In genomic region chr1:164247971-164248370, GRCm38 (mm10) we compare ENCODE assay signal across 8 mouse cellular contexts. TPM values are rescaled to one million over a fixed set of nuclear protein-coding genes. Genes with fewer than 3 reads are reported as not detected.
DNase-seq lines count a peak whose midpoint lies in the region; ATAC-seq and TF ChIP-seq lines count a peak whose summit lies in the region.

No protein-coding gene starts in this region.

- peaks cover 37% of the 10 kb centered on the region for H3K4me1 ChIP-seq in G1E (ENCODE audit: insufficient read depth, low read depth, low read length)
- H3K4me1 ChIP-seq in embryonic fibroblast, embryonic 13.5 days (ENCODE audit: control insufficient read depth, insufficient read depth, low read length) = peaks cover 4% of the 10 kb centered on the region; the same call in 1 of the 2 replicates
- peaks cover 27% of the 10 kb centered on the region for H3K4me1 ChIP-seq in hindbrain, embryonic 15.5 days (replicated peaks)
- peaks cover 18% of the 10 kb centered on the region for H3K4me1 ChIP-seq in stomach, embryonic 15.5 days

- peaks cover 8% of the 10 kb centered on the region for H3K36me3 ChIP-seq in G1E (replicated peaks)
- H3K36me3 ChIP-seq in hindbrain, embryonic 15.5 days = no peaks in the 10 kb centered on the region
- no peaks in the 10 kb centered on the region for H3K36me3 ChIP-seq in stomach, embryonic 15.5 days

- H3K9me3 ChIP-seq in G1E (replicated peaks) = no peaks in the 10 kb centered on the region
- no peaks in the 10 kb centered on the region for H3K9me3 ChIP-seq in hindbrain, embryonic 15.5 days
- no peaks in the 10 kb centered on the region for H3K9me3 ChIP-seq in stomach, embryonic 15.5 days

- peak; percentile 55 for DNase-seq in adrenal gland, adult 2 months
- DNase-seq in adrenal gland, adult 8-10 months = no peak
- DNase-seq in G1E (ENCODE audit: low spot score) = no peak
- peak; percentile 10 for DNase-seq in lung, postnatal 14 days
- no peak for DNase-seq in gastrocnemius, postnatal 4 days (ENCODE audit: low spot score in 2 of 2)

- peak overlapping the region; percentile 92 for H3K4me3 ChIP-seq in G1E (ENCODE audit: low read depth, low read length)
- H3K4me3 ChIP-seq in embryonic fibroblast, embryonic 13.5 days (ENCODE audit: insufficient read depth, low read length) = 0 out of 2 replicates have a peak overlapping the region, but pooled peaks have one; percentile 45
- H3K4me3 ChIP-seq in hindbrain, embryonic 15.5 days = peak overlapping the region; percentile 82
- H3K4me3 ChIP-seq in stomach, embryonic 15.5 days (replicated peaks) = peak overlapping the region; percentile 81

- H3K27me3 ChIP-seq in G1E (ENCODE audit: insufficient read depth, low read length) = no peaks in the 10 kb centered on the region
- no peaks in the 10 kb centered on the region for H3K27me3 ChIP-seq in hindbrain, embryonic 15.5 days
- H3K27me3 ChIP-seq in stomach, embryonic 15.5 days (replicated peaks) = no peaks in the 10 kb centered on the region

- peak overlapping the region; percentile 72 for H3K27ac ChIP-seq in embryonic fibroblast, embryonic 13.5 days (ENCODE audit: insufficient read depth, low read length)
- peak overlapping the region; percentile 75 for H3K27ac ChIP-seq in hindbrain, embryonic 15.5 days (replicated peaks)
- peak overlapping the region; percentile 80; the same call in 1 of the 2 replicates for H3K27ac ChIP-seq in stomach, embryonic 15.5 days

- peak overlapping the region; percentile 40 for H3K9ac ChIP-seq in hindbrain, embryonic 15.5 days
- no peak overlapping the region for H3K9ac ChIP-seq in stomach, embryonic 15.5 days

- ATAC-seq in G1E (ENCODE audit: extremely low read depth, insufficient number of reproducible peaks, low FRiP score, poor library complexity, severe bottlenecking) = no peak
- ATAC-seq in hindbrain, embryonic 15.5 days (ENCODE audit: low FRiP score, low read depth) = no peak
- ATAC-seq in stomach, embryonic 15.5 days (ENCODE audit: insufficient read depth, low FRiP score, low read depth) = no peak

- peak overlapping the region; percentile 70 for H3K4me2 ChIP-seq in hindbrain, embryonic 15.5 days
- H3K4me2 ChIP-seq in stomach, embryonic 15.5 days = peak overlapping the region; percentile 63

- no peak for TF ChIP-seq CTCF in G1E (IDR thresholded peaks at IDR 0.05; ENCODE audit: low read depth, low read length)
- TF ChIP-seq CTCF in embryonic fibroblast, embryonic 13.5 days (IDR thresholded peaks at IDR 0.05; ENCODE audit: borderline replicate concordance, insufficient read depth, low read length) = no peak

- no peak for TF ChIP-seq POLR2A in embryonic fibroblast, embryonic 13.5 days (IDR thresholded peaks at IDR 0.05; ENCODE audit: low read depth, low read length)

- 6% methylated on average over 10 of the region's 10 CpGs for WGBS in hindbrain, embryonic 15.5 days
- WGBS in stomach, embryonic 15.5 days = 15% methylated on average over 10 of the region's 10 CpGs

RNA-seq across cellular contexts. Expression of gene Slc19a2, which starts 0.9 kb away (rescaled TPM):
- 10 to 100 TPM; 22.1 to 27.8 TPM for total RNA-seq in adrenal gland, adult 2 months (2021)
- 26.1 and 31.8 TPM in 2 replicates for polyA plus RNA-seq in adrenal gland, adult 2 months (2012; rRNA removed)
- total RNA-seq in adrenal gland, adult 8-10 months (2022) = 10 to 100 TPM; 26.5 to 34.7 (median 32.3) TPM
- total RNA-seq in G1E (2014; fragmentation: Nextera tagmentation) (33.7 and 37.8 TPM in 2 replicates), G1E (2017) (10.2 and 13.2 TPM in 2 replicates)
- polyA plus RNA-seq in G1E (2012) = 22.4 and 26.8 TPM in 2 replicates
- polyA plus RNA-seq in embryonic fibroblast, embryonic 13.5 days (2011; ENCODE audit: insufficient read length, low read depth, missing spikeins) = 38.3 and 43.4 TPM in 2 replicates
- 8.4 and 9.4 TPM in 2 replicates for polyA plus RNA-seq in hindbrain, embryonic 15.5 days (2015; fragmentation: Nextera tagmentation; extraction: Ambion mirVana)
- polyA plus RNA-seq in stomach, embryonic 15.5 days (2015; fragmentation: Nextera tagmentation; extraction: Ambion mirVana) = 15.5 and 17.1 TPM in 2 replicates
- total RNA-seq in gastrocnemius, postnatal 4 days (2021) = 1 to 10 TPM; 2.7 to 2.9 TPM

RNA-seq across cellular contexts. Expression of gene Ccdc181, which starts 27.4 kb away (rescaled TPM):
- 10 to 100 TPM in 1 of 2 experiments, 1 to 10 TPM in 1; 7.7 to 12.3 TPM for total RNA-seq in adrenal gland, adult 2 months (2021)
- 1.6 and 1.7 TPM in 2 replicates for polyA plus RNA-seq in adrenal gland, adult 2 months (2012; rRNA removed)
- total RNA-seq in adrenal gland, adult 8-10 months (2022) = 10 to 100 TPM in 3 of 4 experiments, 1 to 10 TPM in 1; 8.2 to 13.3 (median 11.6) TPM
- total RNA-seq in G1E (2014; fragmentation: Nextera tagmentation) (17.4 and 17.6 TPM in 2 replicates), G1E (2017) (18.2 and 24.9 TPM in 2 replicates)
- 1.9 and 2.9 TPM in 2 replicates for polyA plus RNA-seq in G1E (2012)
- 6.3 and 8.8 TPM in 2 replicates for polyA plus RNA-seq in embryonic fibroblast, embryonic 13.5 days (2011; ENCODE audit: insufficient read length, low read depth, missing spikeins)
- 24.0 and 26.9 TPM in 2 replicates for polyA plus RNA-seq in hindbrain, embryonic 15.5 days (2015; fragmentation: Nextera tagmentation; extraction: Ambion mirVana)
- 9.4 and 10.7 TPM in 2 replicates for polyA plus RNA-seq in stomach, embryonic 15.5 days (2015; fragmentation: Nextera tagmentation; extraction: Ambion mirVana)
- total RNA-seq in gastrocnemius, postnatal 4 days (2021) = 1 to 10 TPM; 5.6 to 5.8 TPM

RNA-seq across cellular contexts. Expression of gene Nme7, which starts 56.0 kb away (rescaled TPM):
- 10 to 100 TPM; 14.0 to 21.0 TPM for total RNA-seq in adrenal gland, adult 2 months (2021)
- polyA plus RNA-seq in adrenal gland, adult 2 months (2012; rRNA removed) = 9.2 and 11.7 TPM in 2 replicates
- total RNA-seq in adrenal gland, adult 8-10 months (2022) = 10 to 100 TPM; 25.7 to 27.3 (median 26.2) TPM
- total RNA-seq in G1E (2014; fragmentation: Nextera tagmentation) (20.4 and 42.2 TPM in 2 replicates), G1E (2017) (66.3 and 80.5 TPM in 2 replicates)
- polyA plus RNA-seq in G1E (2012) = 2.1 and 2.5 TPM in 2 replicates
- polyA plus RNA-seq in embryonic fibroblast, embryonic 13.5 days (2011; ENCODE audit: insufficient read length, low read depth, missing spikeins) = 20.0 TPM in 2 replicates
- polyA plus RNA-seq in hindbrain, embryonic 15.5 days (2015; fragmentation: Nextera tagmentation; extraction: Ambion mirVana) = 32.5 and 32.9 TPM in 2 replicates
- 31.2 and 38.9 TPM in 2 replicates for polyA plus RNA-seq in stomach, embryonic 15.5 days (2015; fragmentation: Nextera tagmentation; extraction: Ambion mirVana)
- total RNA-seq in gastrocnemius, postnatal 4 days (2021) = 1 to 10 TPM; 7.7 to 8.5 TPM

RNA-seq across cellular contexts. Expression of gene Blzf1, which starts 59.3 kb away (rescaled TPM):
- 10 to 100 TPM; 23.4 to 31.7 TPM for total RNA-seq in adrenal gland, adult 2 months (2021)
- polyA plus RNA-seq in adrenal gland, adult 2 months (2012; rRNA removed) = 0.97 and 0.98 TPM in 2 replicates
- total RNA-seq in adrenal gland, adult 8-10 months (2022) = 10 to 100 TPM; 23.2 to 27.1 (median 24.6) TPM
- total RNA-seq in G1E (2014; fragmentation: Nextera tagmentation) (25.7 and 30.6 TPM in 2 replicates), G1E (2017) (25.9 and 33.4 TPM in 2 replicates)
- 1.8 and 2.2 TPM in 2 replicates for polyA plus RNA-seq in G1E (2012)
- polyA plus RNA-seq in embryonic fibroblast, embryonic 13.5 days (2011; ENCODE audit: insufficient read length, low read depth, missing spikeins) = 24.3 and 31.3 TPM in 2 replicates
- 30.3 and 31.9 TPM in 2 replicates for polyA plus RNA-seq in hindbrain, embryonic 15.5 days (2015; fragmentation: Nextera tagmentation; extraction: Ambion mirVana)
- 28.4 and 29.3 TPM in 2 replicates for polyA plus RNA-seq in stomach, embryonic 15.5 days (2015; fragmentation: Nextera tagmentation; extraction: Ambion mirVana)
- total RNA-seq in gastrocnemius, postnatal 4 days (2021) = 10 to 100 TPM; 24.5 to 31.2 TPM

Comparison
In these comparisons a context has a peak if more than half of its experiments do, and no peak if none do; other contexts are left out.
1. DNase-seq: peak in adrenal gland, adult 2 months (single experiment) and lung, postnatal 14 days (single experiment); none in adrenal gland, adult 8-10 months (single experiment), G1E (single experiment) and gastrocnemius, postnatal 4 days (0 of 2).
2. Peak in every context shown above with its lines, with median percentiles within 50 percentile points of each other: H3K4me3 ChIP-seq and H3K27ac ChIP-seq.